Mouse (Mus musculus): Measurements from ENCODE around the gene Kif19a. TPM values are rescaled to one million over a fixed set of nuclear protein-coding genes. Genes with fewer than 3 reads are reported as not detected.

Gene Kif19a
- total RNA-seq (2015; ENCODE audit: low replicate concordance) = not detected in 2 replicates
- total RNA-seq (2017; ENCODE audit: low replicate concordance) = not detected in 2 replicates

DNA sequence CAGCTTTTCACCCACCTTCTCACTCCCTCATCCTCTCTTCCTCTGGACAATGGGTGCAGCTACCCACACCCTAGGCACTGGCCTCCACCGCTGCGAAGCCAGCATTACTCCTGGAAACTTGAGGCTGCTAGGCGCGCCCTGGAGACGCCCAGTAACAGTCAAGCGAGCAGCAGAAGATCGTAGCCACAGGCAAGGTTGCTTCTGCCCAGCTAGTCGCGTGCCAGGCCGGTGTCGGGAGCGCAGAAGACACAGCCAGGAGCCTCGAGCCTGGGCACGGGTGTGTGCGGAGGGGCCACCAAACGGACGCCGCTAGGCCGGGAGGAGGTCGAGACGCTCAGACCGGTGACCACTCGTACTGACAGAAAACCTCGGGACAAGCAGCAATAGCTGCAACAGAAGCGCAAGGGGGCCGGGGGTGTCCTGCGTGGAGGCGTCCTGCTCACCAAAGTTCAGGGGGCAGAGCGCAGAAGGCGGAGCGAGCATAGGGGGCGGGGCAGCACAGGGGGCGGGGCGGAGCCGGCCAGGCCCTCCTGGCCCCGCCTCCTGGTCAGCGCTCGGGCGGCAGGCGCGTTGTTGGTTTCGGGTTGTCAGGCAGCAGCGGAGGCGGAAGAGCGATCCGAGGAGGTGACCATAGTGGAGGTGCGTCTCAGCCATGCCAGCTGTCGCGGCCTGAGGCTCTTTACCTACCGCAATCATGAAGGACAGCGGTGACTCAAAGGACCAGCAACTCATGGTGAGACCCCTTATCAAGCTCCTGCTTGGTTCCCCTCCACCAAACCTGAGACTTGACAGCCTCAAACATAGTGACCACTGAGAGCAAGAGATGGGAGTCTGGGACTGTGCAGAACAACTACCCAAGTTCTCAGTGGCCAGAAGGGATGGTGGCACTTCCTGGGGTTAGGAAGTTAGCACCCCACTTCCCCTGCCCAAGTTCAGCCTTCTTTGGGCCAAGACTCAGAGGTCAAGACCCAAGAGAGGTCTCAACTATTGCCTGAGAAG lies at the start of gene Kif19a:
Gene Kif19a, plus strand, starts transcription at position 569 of the 999 bp plus-strand sequence.
- ATAC-seq (replicated peaks; ENCODE audit: low FRiP score, poor library complexity, severe bottlenecking) = no peak

DNA sequence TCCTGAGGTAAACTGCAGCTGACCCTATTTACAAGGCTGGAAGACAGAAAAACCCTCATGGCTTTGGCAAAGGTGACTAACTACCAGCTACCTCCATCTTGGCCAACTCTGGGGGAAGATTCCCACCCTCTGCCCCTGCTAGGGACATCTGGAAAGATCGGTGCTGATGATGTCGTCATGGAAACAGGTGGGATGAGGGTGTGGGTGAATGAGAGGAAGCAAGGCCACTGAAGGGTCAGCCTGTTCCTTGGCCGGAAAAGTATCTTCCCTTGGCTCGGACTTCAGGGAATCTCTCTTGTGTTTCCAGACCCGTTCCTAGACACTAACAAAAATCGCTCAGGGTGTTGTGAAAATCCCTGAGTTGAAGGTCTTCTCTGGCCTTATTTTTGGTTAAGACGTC lies 49.7 kb upstream of the Kif19a start:
- ATAC-seq (replicated peaks; ENCODE audit: low FRiP score, poor library complexity, severe bottlenecking) = no peak

DNA sequence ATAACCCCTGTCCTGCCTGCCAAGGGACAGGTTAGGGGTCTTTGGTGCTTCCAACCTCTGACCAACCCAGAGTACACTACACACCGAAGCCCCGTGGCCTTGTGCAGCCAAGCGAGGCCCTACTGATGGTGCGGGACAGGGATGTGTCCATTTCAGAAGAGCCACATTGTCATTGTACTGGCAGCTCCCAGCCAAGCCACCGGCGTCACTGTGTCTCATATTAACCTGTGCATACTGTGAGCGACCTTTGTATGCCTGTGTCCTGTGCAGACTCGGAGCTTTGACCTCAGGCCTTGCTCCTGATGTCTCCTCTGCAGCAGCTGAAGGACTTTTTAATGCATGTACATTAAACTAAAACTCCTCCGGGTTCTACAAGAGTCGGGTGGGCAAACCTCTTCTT lies 44.7 kb upstream of the Kif19a start:
- no peak for ATAC-seq (replicated peaks; ENCODE audit: low FRiP score, poor library complexity, severe bottlenecking)

DNA sequence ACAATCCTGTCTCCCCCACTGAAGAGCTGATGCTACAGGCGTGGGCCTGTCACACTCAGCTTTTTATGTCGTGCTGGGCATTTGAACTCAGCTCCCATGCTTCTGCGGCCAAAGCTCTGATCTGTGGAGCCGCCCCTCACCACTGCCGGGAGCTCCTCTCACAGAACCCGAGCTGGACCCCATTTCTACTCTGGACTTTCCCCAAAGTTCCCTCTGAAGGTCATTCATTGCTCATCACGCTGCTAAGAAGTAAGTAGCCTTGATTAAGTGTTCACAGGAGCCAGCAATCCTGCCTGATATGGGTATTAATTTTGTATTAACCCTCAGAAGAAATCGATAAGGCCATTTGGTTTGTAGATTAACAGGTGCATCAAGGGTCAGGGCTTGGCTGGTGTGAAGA lies 42.8 kb upstream of the Kif19a start:
- ATAC-seq (replicated peaks; ENCODE audit: low FRiP score, poor library complexity, severe bottlenecking) = no peak

DNA sequence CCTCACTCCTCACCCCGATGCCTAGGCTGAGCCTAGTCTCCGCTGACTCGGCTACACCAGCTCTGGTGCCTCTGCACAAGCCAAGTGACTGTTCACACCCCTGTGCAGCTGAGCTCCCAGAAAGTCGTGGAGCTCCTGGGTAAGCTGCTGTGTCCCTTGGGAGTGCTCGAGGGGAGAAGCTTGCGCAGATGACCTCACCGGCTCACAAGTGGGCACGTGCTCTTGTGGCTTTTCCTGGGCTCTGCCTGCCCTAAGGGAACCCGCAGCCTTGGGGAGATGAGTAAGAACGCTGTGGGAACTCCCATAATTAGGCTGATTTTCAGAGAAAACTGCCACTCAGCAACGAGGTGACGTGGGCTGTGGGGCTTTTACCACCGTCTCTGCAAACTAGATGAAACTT lies 42.2 kb upstream of the Kif19a start:
- no peak for ATAC-seq (replicated peaks; ENCODE audit: low FRiP score, poor library complexity, severe bottlenecking)

DNA sequence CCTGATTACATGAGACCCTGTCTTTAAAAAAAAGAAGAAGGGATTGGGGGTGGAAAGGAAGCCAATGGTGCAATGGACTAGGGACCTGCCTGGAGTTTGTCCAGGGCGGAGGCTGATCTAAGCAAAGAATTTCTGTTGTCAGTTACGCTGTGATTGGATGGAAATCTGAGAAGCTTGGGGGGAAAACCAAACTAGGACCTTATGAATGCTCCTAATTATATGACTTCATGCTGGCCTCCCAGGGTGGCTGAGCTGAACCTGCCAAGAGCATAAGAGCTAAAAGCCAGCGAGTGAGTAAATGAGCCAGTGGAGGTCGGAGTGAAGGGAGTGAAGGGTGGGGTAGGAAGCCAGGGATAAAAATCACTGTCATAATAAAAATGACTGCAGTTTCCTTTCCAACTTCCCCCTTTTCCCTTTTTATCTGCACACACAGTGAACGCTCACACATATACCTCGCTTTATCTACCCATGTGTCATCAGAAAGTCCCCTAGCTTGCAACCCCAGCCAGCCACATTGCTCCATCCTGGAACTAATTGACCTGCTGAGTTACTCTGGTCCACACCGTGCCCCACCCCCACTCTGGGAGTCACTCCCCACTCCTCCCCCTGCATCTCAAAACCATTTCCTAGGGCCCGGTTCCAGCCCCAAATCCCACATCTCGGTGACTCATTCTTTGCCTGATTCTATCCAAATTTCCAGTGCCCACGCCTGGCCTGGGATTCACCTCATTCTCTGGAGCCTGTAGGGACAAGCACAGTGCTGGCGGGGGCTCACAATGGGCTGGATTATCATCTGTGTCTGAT lies 40.2 kb upstream of the Kif19a start:
- no peak for ATAC-seq (replicated peaks; ENCODE audit: low FRiP score, poor library complexity, severe bottlenecking)

DNA sequence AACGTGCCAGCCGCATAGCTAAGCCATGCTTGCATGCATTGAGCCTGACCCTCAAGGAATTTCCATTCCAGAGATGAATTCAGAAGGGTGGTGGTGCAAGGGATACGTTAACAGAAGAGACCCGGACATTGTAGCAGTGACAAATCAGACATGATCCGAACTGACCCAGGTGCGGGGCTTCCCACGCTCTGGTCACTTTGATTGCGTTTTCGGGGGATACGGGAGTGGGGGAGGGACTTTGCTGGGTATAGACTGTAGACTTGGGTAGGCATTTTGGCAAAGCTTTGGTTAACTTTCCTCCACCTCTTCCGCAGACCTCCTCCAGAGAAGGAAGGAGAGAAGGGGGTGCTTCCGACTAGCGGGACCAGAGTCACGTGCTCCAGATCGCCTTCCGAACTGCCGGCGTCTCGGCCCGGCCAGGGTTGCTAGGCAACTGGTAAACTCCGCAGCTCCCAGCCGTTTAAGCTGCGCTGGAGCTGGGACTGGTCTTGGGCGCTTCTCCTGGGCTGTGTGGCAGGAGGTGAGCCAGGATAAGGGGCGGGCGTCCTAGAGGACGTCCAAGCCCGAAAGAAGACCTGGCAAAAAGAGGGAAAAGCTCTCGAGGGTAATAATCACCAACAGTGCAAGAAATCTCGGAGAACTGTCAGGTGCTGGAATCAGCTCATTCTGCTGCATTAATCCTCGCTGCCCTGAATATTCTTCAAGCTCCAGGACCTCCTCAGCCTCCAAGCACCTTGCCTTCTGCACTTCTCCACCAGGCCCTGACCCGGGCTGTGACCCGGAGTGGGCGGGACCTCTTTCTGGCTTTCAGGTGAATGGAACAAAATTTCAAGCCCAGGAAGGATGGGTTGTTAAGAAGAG lies 38.0 kb upstream of the Kif19a start, which contains the start of gene Dnaic2:
Gene Dnaic2, plus strand, starts transcription at position 444 of the 861 bp plus-strand sequence.
- ATAC-seq (replicated peaks; ENCODE audit: low FRiP score, poor library complexity, severe bottlenecking) = no peak

DNA sequence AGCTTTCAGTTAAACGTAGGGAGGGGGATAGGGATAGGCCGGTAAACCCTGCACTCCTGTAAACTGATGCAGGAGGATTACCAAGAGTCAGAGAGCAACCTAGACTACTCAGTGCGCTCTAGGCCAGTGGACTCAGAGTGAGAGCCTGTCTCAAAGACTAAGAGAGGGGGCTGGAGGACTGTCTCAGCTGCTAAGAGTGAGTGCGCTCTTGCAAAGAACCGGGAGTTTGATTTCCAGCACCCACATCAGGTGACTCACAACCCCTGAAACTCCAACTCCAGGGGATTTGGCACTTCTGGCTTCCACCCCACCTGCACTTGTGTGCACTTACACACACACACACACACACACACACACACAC lies 37.4 kb upstream of the Kif19a start:
- no peak for ATAC-seq (replicated peaks; ENCODE audit: low FRiP score, poor library complexity, severe bottlenecking)

DNA sequence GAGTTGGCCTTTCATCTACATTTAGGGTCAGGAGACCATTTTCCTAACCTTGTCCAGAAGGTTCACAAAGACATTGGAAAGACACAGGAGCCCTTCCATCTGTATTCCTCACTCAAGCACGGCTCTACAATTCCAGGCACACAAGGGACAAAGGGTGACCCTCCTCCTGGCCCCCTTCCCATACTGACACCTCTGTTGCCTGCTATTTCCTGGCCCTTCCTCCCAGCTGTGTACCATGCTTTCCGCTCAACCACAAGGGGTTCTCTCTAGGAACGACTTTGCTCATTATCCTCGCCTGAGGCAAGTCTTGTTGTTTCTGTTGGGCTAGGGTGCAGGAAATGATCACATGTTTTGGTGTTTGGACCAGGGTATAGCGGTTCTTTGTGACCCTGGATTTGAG lies 36.9 kb upstream of the Kif19a start:
- ATAC-seq (replicated peaks; ENCODE audit: low FRiP score, poor library complexity, severe bottlenecking) = no peak

DNA sequence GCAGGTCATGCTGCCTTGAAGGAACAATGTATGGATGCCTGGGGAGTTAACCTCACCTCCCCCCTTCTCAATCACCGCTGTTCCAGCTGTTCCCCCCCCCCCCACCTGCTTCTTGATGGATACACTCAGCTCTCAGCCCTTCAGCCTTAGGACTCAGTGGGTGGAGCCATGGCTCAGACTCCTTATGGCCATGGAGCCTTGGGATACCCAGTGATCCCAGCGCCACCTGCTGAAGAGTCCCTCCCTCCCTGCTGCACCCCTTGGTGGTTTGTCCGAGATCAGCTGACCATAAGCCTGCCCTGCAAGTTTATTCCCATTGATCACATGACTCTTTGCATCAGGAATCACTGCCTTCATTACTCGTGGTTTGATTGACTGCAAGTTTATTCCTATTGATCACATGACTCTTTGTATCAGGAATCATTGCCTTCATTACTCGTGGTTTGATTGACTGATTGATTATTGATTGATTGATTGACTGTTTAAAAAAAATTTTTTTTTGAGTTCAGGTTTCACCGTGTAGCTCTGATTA lies 35.3 kb upstream of the Kif19a start:
- no peak for ATAC-seq (replicated peaks; ENCODE audit: low FRiP score, poor library complexity, severe bottlenecking)

DNA sequence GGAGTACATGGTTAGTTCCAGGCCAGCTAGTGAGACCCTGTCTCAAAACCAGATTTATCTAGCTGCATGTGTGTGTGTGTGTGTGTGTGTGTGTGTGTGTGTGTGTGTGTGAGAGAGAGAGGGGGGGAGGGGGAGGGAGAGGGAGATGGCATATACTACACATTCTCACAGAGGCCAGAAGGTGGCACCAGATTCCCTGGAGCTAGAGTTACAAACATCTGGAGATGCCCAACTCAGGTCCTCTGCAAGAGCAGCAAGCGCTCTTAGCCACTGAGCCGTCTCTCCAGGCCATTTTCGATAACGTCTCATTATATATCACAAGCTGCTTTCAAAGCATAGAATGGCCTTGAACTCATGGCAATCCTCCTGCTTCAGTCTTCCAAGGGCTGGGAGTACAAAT lies 33.5 kb upstream of the Kif19a start:
- ATAC-seq (replicated peaks; ENCODE audit: low FRiP score, poor library complexity, severe bottlenecking) = no peak

DNA sequence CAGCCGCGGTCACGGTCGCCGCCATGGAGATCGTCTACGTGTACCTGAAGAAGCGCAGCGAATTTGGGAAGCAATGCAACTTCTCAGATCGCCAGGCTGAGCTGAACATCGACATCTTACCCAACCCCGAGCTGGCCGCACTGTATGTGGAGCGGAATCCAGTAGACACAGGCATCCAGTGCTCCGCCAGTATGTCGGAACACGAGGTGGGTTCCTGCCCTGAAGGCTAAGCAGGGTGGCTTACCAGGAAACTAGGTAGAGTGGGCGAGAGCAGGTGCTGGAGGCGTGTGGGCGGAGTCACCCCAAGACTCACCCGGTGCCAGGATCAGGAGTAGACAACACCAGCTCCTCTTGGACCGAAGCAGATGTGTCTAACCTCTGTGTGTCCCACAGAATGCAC lies 32.3 kb upstream of the Kif19a start:
- ATAC-seq (replicated peaks; ENCODE audit: low FRiP score, poor library complexity, severe bottlenecking) = no peak

DNA sequence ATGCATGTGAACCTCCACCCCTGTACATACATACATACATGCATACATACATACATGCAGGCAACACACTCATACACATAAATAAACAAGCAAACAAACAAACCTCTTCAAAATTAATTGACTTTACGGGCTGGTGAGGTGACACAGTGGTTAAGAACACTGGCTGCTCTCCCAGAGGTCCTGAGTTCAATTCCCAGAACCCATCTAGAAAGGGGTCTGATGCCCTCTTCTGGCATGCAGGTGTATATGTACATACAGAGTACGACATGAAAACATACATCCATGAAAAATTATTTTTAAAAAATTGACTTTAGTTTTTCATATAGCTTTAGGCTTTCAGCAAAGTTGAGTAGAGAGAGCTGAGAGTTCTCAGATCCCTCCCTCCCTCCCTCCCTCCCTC lies 29.1 kb upstream of the Kif19a start:
- no peak for ATAC-seq (replicated peaks; ENCODE audit: low FRiP score, poor library complexity, severe bottlenecking)

DNA sequence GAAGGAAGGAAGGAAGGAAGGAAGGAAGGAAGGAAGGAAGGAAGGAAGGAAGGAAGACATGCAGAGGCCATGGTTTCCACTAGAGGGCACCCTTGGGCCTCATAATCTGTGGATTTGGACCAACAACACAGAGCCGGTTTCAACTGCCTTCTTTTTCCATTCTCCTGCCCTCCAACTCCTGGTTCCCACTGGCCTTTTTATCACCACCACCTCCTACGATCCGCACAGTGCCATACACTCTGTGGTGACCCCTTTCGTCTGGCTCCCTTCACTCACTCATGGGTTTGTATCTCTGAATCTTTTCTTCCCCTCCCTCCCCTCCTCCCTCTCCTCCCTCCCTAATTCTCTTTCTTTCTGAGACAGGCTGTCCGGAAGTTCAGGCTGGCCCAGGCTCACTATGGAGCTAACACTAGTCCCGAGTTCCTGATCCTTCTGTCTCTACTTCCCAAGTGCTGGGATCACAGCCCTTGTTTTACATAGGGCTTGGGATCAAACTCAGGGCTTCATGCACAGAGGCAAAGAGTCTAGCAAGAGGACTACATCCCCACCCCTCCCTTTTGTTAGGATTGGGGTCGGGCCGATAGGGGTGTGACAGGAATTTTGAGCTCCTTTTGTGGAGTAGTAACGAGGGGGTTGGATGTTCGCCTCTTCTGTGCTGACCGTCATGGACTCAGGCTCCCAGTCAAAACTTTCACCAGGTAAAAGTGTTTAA lies 28.1 kb upstream of the Kif19a start:
- ATAC-seq (replicated peaks; ENCODE audit: low FRiP score, poor library complexity, severe bottlenecking) = no peak

DNA sequence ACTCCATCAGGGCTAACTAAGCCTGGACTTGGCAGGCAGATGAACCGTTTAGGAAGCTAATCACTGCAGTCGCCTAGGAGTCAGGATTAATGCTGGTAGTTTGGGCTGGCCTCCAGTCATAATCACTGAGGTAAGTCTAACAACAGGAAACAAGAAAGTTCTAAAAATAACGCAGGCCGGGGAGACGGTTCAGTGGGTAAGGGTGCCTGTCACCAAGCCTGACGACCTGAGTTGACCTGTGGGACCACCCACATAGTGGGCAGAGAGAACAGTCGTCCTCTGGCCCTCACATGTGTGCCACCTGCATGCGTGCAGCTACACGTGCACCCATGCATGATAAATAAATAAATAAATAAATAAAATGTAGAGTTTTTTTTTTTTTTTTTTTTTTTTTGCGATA lies 24.6 kb upstream of the Kif19a start:
- no peak for ATAC-seq (replicated peaks; ENCODE audit: low FRiP score, poor library complexity, severe bottlenecking)

DNA sequence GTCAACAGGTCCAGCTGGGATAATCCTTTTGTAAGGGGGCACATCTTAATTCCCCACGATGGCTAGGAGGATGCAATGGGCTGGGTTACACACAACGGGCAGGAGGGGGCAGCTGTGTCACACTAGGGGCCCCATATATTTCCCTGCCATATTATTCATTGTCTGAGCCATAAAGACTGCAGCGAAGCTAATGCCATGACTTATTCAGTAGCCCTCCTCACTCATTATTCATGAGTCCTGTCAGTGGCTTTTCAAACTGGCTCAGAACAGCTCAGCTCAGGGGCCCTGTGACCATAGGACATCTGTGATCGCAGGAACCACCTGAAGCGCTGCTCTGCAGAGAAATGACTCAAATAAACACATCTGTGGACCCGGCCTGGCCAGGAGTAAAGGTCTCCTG lies 23.7 kb upstream of the Kif19a start:
- no peak for ATAC-seq (replicated peaks; ENCODE audit: low FRiP score, poor library complexity, severe bottlenecking)

DNA sequence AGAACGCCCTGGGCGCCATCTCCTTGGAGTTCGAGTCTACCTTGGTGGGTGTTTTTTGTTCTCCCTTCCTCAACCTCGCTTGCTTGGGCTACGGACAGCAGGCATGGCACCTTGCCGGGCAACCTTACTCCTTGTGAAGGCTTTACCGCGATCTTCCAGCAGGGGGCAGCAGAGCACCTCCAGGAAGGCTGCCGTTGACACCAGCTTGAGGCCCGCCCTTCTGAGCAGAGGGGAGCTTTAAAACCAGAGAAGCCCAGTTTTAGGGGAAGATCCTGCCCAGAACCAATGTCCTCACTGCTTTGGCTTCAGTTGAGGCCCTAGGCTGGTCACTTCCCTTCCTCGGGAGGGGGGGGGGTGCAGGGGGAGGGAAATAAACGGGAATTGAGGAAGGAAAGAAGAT lies 20.1 kb upstream of the Kif19a start:
- peak; percentile 71 for ATAC-seq (replicated peaks; ENCODE audit: low FRiP score, poor library complexity, severe bottlenecking)

DNA sequence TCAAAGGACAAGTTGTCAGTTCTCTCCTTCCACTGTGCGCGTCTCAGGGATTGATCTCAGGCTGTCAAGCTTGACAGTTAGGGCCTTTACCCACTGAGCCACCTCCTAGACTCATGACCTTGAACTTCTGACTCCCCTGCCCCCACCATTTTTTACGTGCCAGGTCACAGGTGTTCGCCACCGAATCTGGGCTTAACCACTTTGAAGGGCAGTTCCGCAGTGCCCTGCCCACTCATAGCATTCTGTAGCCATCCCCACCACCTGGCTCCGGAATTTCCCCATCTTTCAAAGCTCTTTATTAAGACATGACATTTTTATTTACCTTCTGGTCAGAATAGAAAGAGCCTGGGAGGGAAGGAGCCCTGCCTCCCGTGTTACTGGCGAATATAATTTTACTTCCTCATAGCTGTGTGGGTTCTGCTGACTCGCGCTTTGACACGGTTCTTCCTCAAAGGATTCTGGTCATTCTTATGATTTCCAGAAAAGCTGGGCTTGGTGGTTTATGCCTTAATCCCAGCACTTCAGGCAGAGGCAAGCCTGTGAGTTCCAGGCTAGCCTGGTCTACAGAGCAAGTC lies 17.5 kb upstream of the Kif19a start:
- no peak for ATAC-seq (replicated peaks; ENCODE audit: low FRiP score, poor library complexity, severe bottlenecking)

DNA sequence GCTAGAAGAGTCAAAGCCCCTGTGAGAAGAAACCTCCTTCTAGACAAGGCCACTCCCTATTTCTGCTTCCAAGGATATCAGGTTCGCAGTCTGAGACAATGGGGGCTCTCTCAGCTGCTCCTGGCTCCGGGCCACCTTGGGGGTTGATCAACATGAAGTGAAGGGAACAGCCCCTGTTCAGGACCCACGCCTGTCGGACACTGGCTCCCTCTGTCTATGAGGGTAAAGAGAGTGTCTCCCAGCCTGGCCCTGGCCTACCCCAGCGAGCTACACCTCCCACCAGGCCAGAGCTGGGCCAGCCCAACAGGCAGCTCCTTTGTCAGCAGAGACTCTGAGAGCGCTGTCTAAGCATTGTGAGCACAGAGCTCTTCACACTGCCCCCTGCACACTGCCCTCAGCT lies 4.7 kb downstream of the Kif19a start:
- no peak for ATAC-seq (replicated peaks; ENCODE audit: low FRiP score, poor library complexity, severe bottlenecking)

Measured in erythroid progenitor cell, adult 5-6 weeks (primary cell).